Mouse (Mus musculus) embryo, embryonic 9.5 days (tissue): ENCODE data around the gene Gm13089.
"Not testable (repeated sequence)": the region's sequence is repeated elsewhere in the genome, so short reads cannot be mapped to it uniquely, and the experiment has no call there.

ENCODE experiments used
- DNase-seq: peaks from one replicate; pipeline ENCODE4 v3.0.0-alpha.2; 2017; ENCODE audit errors: extremely low spot score

Gene Gm13089

DNA sequence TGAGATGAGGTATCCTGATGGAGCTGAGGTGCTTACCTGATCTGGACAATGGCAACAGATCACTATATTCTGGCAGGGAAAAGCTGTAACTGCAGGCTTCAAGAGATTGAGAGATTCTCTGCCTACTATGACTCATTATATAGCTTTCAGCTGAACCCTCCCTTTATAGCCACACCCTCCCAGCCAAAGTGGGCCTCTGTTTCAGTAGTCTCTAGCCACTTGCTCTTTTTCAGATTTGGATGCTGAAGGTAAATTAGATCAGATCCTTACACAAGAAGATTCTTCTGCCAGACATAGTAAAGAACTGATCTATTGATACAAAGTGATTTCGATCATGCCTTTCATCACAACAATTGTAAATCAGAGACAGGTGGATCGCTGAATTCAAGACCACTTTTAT, at the start of gene Gm13089:
Gene Gm13089 (minus strand): TSS at position 101 of the 400 bp plus-strand sequence.
- DNase-seq, result no peak

DNA sequence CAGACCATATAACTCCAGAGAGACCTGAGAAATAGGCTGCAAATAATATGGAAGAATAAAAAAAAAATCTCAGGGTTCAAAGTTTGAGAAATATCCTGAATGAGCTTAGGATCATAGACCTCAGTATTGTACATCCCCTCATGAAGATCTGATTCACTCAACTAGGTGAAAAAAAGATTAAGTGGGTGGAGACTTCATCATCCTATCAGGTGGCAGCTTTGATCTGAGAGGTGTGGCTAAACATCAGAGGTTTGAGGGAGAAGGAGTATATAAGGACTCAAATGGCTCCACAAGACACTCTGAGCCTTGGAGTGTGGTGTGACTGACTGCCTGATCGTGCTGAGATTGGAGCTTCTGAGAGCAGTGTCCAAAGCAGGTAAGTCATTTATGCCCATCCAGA, 16.6 kb upstream of the Gm13089 start, which contains the start of gene Gm13078:
Gene Gm13078 (plus strand): TSS at position 301 of the 400 bp plus-strand sequence.
- DNase-seq, result no peak

DNA sequence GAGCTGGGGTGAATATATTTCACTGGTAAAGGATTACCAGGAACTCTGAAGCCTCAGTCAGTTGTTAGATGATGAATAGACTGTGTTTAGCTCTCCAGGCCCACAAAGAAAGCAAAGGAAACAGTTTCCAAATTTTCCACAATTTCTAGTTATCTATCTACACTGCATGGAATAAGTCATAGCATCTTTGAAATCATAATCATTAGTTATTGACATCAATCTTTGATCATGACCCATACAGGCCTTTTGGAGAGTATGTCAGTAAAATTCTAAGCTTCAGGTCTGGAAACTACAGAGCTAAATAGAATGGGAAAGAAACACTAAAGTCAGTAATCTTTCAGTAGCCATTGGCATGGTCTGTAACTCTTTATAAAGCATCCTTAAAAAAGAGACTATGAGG, 45.4 kb downstream of the Gm13089 start, which contains the start of gene Gm13088:
Gene Gm13088 (minus strand): TSS at position 101 of the 400 bp plus-strand sequence.
- DNase-seq, result not testable (repeated sequence)
